Mouse (Mus musculus) forebrain, embryonic 11.5 days (tissue): ENCODE measurements around the gene Hoxa7. TPM values are rescaled to one million over a fixed set of nuclear protein-coding genes. Genes with fewer than 3 reads are reported as not detected.
A peak's percentile ranks its signal among the peaks of the same experiment; 100 is the strongest.

ENCODE experiments used
- ATAC-seq: fragments of 200-750 bp; cut with Nextera tagmentation; replicated peaks from 2 replicates; pipeline ENCODE4 v1.8.0; 2017; ENCODE audit warnings: moderate TSS enrichment; ENCODE audit not compliant: low FRiP score
- DNase-seq: peaks from one replicate; pipeline ENCODE4 v3.0.0-alpha.2; 2017; ENCODE audit warnings: low spot score
- H3K27ac ChIP-seq: fragments of 300-500 bp; sonication (generic); 2 replicates; pipeline ENCODE4 v1.5.1; 2014; ENCODE audit warnings: low read depth, low read length
- H3K27me3 ChIP-seq: fragments of 300-500 bp; sonication (generic); 2 replicates; pipeline ENCODE4 v1.6.1; 2014; ENCODE audit warnings: mild to moderate bottlenecking, low read length, mixed read lengths; ENCODE audit not compliant: control insufficient read depth, insufficient read depth
- H3K36me3 ChIP-seq: fragments of 300-500 bp; sonication (generic); 2 replicates; pipeline ENCODE4 v1.6.1; 2014; ENCODE audit warnings: mild to moderate bottlenecking, low read length, moderate library complexity, mixed read lengths; ENCODE audit not compliant: control insufficient read depth, insufficient read depth
- H3K4me1 ChIP-seq: fragments of 300-500 bp; sonication (generic); replicated peaks from 2 replicates; pipeline ENCODE4 v1.6.1; 2014; ENCODE audit warnings: low read length, mixed read lengths; ENCODE audit not compliant: control insufficient read depth, insufficient read depth
- H3K4me2 ChIP-seq: fragments of 300-500 bp; sonication (generic); 2 replicates; pipeline ENCODE4 v1.6.1; 2014; ENCODE audit warnings: low read depth, mild to moderate bottlenecking, low read length, moderate library complexity, mixed read lengths; ENCODE audit not compliant: severe bottlenecking
- H3K4me3 ChIP-seq: fragments of 300-500 bp; sonication (generic); 2 replicates; pipeline ENCODE4 v1.5.1; 2014; ENCODE audit warnings: low read depth, low read length
- H3K9ac ChIP-seq: fragments of 300-500 bp; sonication (generic); 2 replicates; pipeline ENCODE4 v1.6.1; 2014; ENCODE audit warnings: low read length
- H3K9me3 ChIP-seq: fragments of 300-500 bp; sonication (generic); 2 replicates; pipeline ENCODE4 v1.6.1; 2016; ENCODE audit warnings: low read length, mixed read lengths; ENCODE audit not compliant: control insufficient read depth
- WGBS: fragments of 180-500 bp; shearing (Covaris S2); extraction: QIAGEN DNeasy Blood & Tissue Kit; methylation state at CpG from one replicate; pipeline ENCODE4 v1.1.7; 2014; 5-methylcytosine and 5-hydroxymethylcytosine counted together
- polyA plus RNA-seq: library from polyadenylated mRNA; unstranded; fragments of >200 nt; fragmentation: Nextera tagmentation; extraction: Ambion mirVana; gene quantifications from 2 replicates; pipeline ENCODE4 v1.2.1, GENCODE M21; 2014

The Hoxa7 gene
- polyA plus RNA-seq, 1 experiment from 2014 or later = not detected

DNA sequence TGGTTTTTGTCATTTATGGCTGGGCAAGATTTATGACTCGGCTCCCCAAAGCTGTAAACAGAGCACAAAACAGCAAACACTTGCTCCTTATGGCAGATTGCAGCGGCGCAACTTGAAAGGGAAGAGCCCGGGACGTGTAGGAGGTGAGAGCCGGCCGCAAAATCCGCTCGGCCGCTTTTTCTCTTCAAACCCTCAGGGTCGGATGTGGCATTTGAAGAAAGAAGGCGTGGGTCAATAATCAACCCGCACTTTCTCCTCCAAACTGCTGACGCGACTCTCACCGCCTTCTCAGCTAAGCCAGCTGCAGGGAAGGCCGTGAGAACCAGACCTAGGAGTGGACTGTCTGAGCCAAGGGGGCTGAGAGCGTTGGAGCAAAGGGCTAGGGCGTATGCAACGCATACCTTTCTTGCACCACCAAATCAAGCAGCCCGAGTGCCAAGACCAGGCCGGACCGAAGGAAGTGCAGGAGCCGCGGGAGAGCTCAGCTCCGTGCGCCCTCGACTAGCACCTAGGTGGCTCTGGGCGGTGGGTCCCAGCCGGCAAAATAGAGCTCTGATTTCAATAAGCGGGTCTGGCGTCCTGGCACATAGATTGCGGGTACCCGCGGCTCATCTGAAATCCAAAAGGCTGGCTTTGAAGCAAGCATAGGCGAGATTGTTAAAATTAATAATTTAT, 44.5 kb downstream of the Hoxa7 start, which contains the start of gene 5730596B20Rik:
TSS of gene 5730596B20Rik (plus strand) at position 438 of the 675 bp plus-strand sequence.
- ATAC-seq = no peak
- Histone ChIP-seq H3K27me3 (peaks cover 98% of the 10 kb centered on the region), H3K4me3 (no peak within 1 kb of the TSS), H3K27ac (no peak within 1 kb of the TSS), H3K9me3 (no peaks in the 10 kb centered on the region), H3K9ac (no peak within 1 kb of the TSS), H3K4me2 (no peak within 1 kb of the TSS), H3K36me3 (no peaks in the 10 kb centered on the region), H3K4me1 (0 out of 2 replicates have a peak, but pooled peaks cover 3% of the 10 kb centered on the region)
- WGBS = under 1% methylated on average over 36 of the region's 36 CpGs
- DNase-seq = peak; percentile 62

DNA sequence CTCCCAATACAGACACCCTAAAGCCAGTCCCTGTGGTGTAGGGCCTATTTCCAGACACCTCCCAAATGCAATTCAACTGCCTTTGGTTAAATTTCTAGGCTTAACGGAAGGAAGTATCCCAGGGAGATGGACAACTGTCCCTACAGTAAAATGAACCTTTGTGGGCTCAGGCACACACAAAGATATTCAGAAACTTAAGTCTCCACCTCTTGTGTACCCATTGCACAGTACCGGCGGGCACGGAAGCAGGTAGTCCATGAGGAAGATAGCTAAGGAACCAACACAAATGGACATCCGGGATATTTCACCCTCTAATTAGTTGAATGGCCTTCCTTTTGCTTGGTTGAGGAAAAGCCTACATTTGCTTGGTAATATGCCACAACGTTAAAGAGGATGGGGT, 45.3 kb downstream of the Hoxa7 start:
- H3K27me3 ChIP-seq = peaks cover 98% of the 10 kb centered on the region
- H3K4me3 ChIP-seq = no peak overlapping the region
- H3K9ac ChIP-seq = no peak overlapping the region
- no peak overlapping the region for H3K27ac ChIP-seq
- ATAC-seq (no peak), DNase-seq (no peak)
- no peak overlapping the region for H3K4me2 ChIP-seq
- H3K36me3 ChIP-seq = no peaks in the 10 kb centered on the region
- no peaks in the 10 kb centered on the region for H3K9me3 ChIP-seq
- H3K4me1 ChIP-seq = 0 out of 2 replicates have a peak, but pooled peaks cover 3% of the 10 kb centered on the region
- WGBS = 2% methylated on average over 6 of the region's 6 CpGs

DNA sequence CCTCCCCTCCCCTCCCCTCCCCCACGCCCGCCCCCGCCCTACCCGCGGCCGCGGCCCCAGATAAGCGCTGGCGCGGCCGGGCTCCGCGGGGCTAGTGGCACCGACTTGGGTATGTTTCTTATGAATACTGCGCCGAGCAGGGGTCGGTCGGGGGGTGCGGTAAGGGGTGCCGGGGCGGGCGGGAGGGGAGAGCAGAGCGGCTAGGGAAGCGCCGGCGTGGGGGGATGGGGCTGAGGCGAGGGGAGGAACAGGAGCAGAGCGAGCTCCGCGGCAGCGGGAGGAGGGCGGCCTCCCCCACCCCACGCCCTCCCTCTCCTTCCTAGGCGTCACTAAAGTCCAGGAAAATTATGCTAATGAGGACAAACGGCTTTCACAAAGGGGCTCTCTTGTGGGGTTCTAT, 45.8 kb downstream of the Hoxa7 start:
- 0% methylated on average over 14 of the region's 35 CpGs for WGBS
- peaks cover 98% of the 10 kb centered on the region for H3K27me3 ChIP-seq
- ATAC-seq (no peak), DNase-seq (peak; percentile 60)
- no peak overlapping the region for H3K4me2 ChIP-seq
- H3K9me3 ChIP-seq = no peaks in the 10 kb centered on the region
- H3K4me3 ChIP-seq = no peak overlapping the region
- no peaks in the 10 kb centered on the region for H3K36me3 ChIP-seq
- no peak overlapping the region for H3K9ac ChIP-seq
- H3K27ac ChIP-seq = no peak overlapping the region
- 0 out of 2 replicates have a peak, but pooled peaks cover 3% of the 10 kb centered on the region for H3K4me1 ChIP-seq

DNA sequence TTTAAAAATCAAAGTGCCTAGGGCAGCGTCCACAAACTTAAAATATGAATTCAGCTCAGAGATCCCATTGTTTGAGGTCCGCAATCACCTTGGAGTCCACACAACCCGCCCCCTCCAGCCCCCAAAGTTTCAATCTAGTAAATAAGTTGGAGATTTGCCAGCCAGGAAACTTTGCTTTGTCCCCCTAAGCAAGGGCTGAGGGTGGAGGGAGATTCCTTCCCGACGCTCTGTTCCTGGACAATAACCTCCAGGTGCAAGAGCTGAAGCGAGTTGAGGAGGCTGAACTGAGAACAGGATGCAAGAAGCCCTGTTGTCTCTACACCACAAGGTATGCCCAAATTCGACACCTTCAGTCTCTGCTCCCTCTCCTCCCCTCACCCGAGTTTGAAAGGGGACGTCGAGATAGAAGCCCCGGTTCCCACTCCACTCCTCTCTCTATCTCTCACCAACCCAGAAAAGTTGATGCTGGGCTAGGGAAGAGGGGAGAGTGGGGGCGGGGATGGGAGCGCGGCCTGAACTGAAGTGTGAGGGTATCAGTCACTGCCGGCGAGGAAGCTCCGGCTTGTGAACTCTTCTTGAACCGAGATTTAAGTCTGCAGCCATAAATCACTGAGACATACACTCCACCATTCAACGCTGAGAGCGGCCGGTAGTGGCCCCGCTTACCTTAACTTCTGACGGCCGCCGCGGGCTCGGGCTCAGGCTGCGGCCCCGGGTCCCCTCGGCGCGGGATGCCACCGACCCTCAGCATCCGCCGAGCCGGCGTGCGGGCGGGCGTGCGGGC, 46.5 kb downstream of the Hoxa7 start:
- H3K9me3 ChIP-seq = no peaks in the 10 kb centered on the region
- DNase-seq (no peak), ATAC-seq (no peak)
- no peaks in the 10 kb centered on the region for H3K36me3 ChIP-seq
- WGBS = under 1% methylated on average over 41 of the region's 41 CpGs
- H3K4me1 ChIP-seq = 0 out of 2 replicates have a peak, but pooled peaks cover 3% of the 10 kb centered on the region
- no peak overlapping the region for H3K9ac ChIP-seq
- no peak overlapping the region for H3K27ac ChIP-seq
- H3K27me3 ChIP-seq = peaks cover 98% of the 10 kb centered on the region
- no peak overlapping the region for H3K4me2 ChIP-seq
- no peak overlapping the region for H3K4me3 ChIP-seq

DNA sequence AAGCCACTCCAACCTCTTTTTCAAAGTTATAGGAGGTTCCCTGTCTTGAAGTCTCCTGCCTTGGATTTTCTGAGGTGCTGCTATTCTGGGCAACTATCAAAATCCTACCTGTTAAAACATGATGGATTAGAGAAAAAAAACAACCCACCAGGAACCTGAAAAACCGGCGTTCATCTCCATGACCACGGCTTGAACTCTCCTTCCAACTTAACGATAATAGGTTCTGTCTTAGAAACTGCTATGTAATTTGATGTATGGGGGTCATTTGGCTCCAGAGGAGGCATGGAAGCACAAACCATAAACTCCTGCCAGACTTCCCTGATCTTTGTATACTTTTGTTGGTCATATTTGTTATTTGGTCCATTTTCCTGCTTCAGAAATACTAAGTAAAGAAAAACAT, 48.0 kb downstream of the Hoxa7 start:
- 0 out of 2 replicates have a peak, but pooled peaks cover 3% of the 10 kb centered on the region for H3K4me1 ChIP-seq
- ATAC-seq (no peak), DNase-seq (no peak)
- no peak overlapping the region for H3K4me2 ChIP-seq
- WGBS = 4% methylated on average over 4 of the region's 4 CpGs
- no peak overlapping the region for H3K4me3 ChIP-seq
- H3K9me3 ChIP-seq = no peaks in the 10 kb centered on the region
- H3K27ac ChIP-seq = no peak overlapping the region
- H3K9ac ChIP-seq = no peak overlapping the region
- H3K36me3 ChIP-seq = no peaks in the 10 kb centered on the region
- H3K27me3 ChIP-seq = peaks cover 96% of the 10 kb centered on the region

DNA sequence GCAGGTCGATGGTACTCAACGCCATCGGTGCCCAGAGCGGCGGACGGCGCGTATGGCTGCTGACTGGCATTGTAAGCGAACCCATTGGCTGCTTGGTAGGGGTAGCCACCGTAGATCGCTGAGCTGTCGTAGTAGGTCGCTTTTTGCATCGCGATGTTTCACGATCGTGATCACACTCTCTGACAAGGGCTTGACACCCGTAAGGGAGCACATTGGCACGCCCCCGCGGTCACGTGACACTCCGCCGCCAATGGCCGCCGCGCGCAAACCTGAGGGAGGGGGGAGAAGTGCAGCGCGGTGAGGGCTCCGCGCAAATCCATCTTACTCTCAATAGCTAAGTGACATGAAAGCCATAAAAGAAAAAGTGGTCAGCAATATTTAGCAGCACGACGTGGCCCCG, 49.2 kb downstream of the Hoxa7 start:
- Histone ChIP-seq H3K27me3 (peaks cover 96% of the 10 kb centered on the region), H3K27ac (no peak overlapping the region), H3K9me3 (no peaks in the 10 kb centered on the region), H3K9ac (no peak overlapping the region), H3K36me3 (no peaks in the 10 kb centered on the region), H3K4me2 (peak overlapping the region; percentile 37; the same call in 1 of the 2 replicates), H3K4me1 (0 out of 2 replicates have a peak, but pooled peaks cover 3% of the 10 kb centered on the region), H3K4me3 (peak overlapping the region; percentile 15; the same call in 1 of the 2 replicates)
- ATAC-seq (0 out of 2 replicates have a peak, but pooled peaks have one; percentile 63), DNase-seq (peak; percentile 88)
- WGBS = under 1% methylated on average over 35 of the region's 35 CpGs

DNA sequence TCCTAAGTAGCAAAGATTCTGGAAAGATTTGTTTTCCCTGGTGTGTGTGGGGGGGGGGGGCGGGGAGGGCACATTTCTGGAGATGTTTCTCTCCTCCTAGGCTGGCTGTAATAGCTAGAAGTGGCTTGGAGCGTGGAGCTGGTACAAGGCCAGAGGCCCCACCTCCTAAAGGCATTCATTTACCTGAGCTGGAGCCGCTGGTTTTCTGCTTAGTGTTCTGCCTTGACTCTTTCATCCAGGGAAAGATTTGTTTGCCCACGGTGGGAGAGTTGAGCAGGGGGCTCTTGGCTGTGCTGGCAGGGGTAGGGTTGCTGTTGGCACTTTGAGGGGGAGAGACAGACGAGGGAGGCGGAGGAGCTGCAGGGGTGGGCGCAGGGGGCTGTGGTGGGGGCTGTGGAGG, 49.7 kb downstream of the Hoxa7 start:
- DNase-seq (peak; percentile 48), ATAC-seq (no peak)
- H3K4me2 ChIP-seq = no peak overlapping the region
- no peak overlapping the region for H3K9ac ChIP-seq
- no peaks in the 10 kb centered on the region for H3K36me3 ChIP-seq
- WGBS = 3% methylated on average over 7 of the region's 7 CpGs
- H3K9me3 ChIP-seq = no peaks in the 10 kb centered on the region
- peaks cover 96% of the 10 kb centered on the region for H3K27me3 ChIP-seq
- H3K27ac ChIP-seq = no peak overlapping the region
- no peak overlapping the region for H3K4me3 ChIP-seq
- 0 out of 2 replicates have a peak, but pooled peaks cover 3% of the 10 kb centered on the region for H3K4me1 ChIP-seq

DNA sequence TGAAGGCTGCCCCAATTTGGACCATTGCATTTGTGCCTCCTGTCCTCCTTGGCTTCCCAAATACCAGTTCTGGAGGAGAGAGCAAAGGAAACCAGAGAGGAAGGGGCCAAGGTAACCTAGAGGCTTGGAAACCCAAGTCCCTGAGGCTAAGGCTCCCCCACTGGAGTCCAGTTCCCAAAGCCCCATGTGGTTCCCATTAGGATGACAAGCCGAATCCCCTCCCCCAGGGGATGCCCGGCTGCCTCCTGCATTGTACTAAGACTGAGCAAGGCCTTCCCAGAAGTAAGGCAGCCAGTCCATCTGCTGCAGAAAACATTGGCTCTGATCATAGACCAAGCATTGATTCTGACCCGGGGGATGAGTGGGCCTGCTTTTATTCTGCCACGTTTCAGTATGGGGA, 50.3 kb downstream of the Hoxa7 start:
- no peak overlapping the region for H3K27ac ChIP-seq
- H3K4me1 ChIP-seq = 0 out of 2 replicates have a peak, but pooled peaks cover 3% of the 10 kb centered on the region
- WGBS = 1% methylated on average over 4 of the region's 4 CpGs
- H3K27me3 ChIP-seq = peaks cover 96% of the 10 kb centered on the region
- DNase-seq (peak; percentile 52), ATAC-seq (no peak)
- H3K9ac ChIP-seq = no peak overlapping the region
- H3K36me3 ChIP-seq = no peaks in the 10 kb centered on the region
- no peak overlapping the region for H3K4me3 ChIP-seq
- H3K9me3 ChIP-seq = no peaks in the 10 kb centered on the region
- no peak overlapping the region for H3K4me2 ChIP-seq
